Mouse (Mus musculus): ENCODE measurements at regions not wholly inside any gene's neighbourhood (a gene's known extent, or its start where the extent isn't known, plus 50 kb on each side); places are given as distances from the start of the nearest gene placed in this dataset.

GRCm38 (mm10) chr5:118316310-118317017 lies 71.4 kb downstream of the 2410131K14Rik start:
- POLR2A ChIA-PET = interaction anchor here in 3 of 4 experiments (0.6 to 1.7 kb wide), 9 partner anchors 13 to 1526 kb away, joined by 3 to 5 read pairs (median 3); no protein-coding TSS in a partner anchor

GRCm38 (mm10) chr5:118318073-118318472 lies 73.0 kb downstream of the 2410131K14Rik start:
- ChIA-PET POLR2A (interaction anchor here (0.6 to 2.0 kb wide), 19 partner anchors 8 to 159 kb away, joined by 3 to 9 read pairs (median 4); no protein-coding TSS in a partner anchor), CTCF (interaction anchor here (0.5 to 3.2 kb wide), 49 partner anchors 8 to 1879 kb away, joined by 3 to 18 read pairs (median 4); no protein-coding TSS in a partner anchor)

More at GRCm38 (mm10) chr5:118316310-118317017, 71.4 kb downstream of the 2410131K14Rik start:
- CTCF ChIA-PET = interaction anchor here in 3 of 4 experiments (0.6 to 3.2 kb wide), 7 partner anchors 9 to 450 kb away, joined by 3 to 10 read pairs (median 3); no protein-coding TSS in a partner anchor

- CTCF ChIA-PET = interaction anchor here (0.6 to 3.2 kb wide), 43 partner anchors 8 to 1347 kb away, joined by 3 to 18 read pairs (median 3); no protein-coding TSS in a partner anchor
Measured at GRCm38 (mm10) chr5:118318883-118319282, 73.9 kb downstream of the 2410131K14Rik start.

GRCm38 (mm10) chr5:118321719-118322455 lies 76.9 kb downstream of the 2410131K14Rik start:
- POLR2A ChIA-PET = interaction anchor here (0.7 to 1.4 kb wide), 9 partner anchors 9 to 627 kb away, joined by 3 to 8 read pairs (median 3); no protein-coding TSS in a partner anchor
- CTCF ChIA-PET = interaction anchor here in 1 of 4 experiments (0.7 kb wide), 2 partner anchors 19 to 111 kb away, joined by 3 to 4 read pairs; no protein-coding TSS in a partner anchor

More at GRCm38 (mm10) chr5:118318883-118319282, 73.9 kb downstream of the 2410131K14Rik start:
- POLR2A ChIA-PET = interaction anchor here in 3 of 4 experiments (0.6 to 2.0 kb wide), 15 partner anchors 9 to 411 kb away, joined by 3 to 9 read pairs (median 4); no protein-coding TSS in a partner anchor

GRCm38 (mm10) chr5:118323151-118323550 lies 78.1 kb downstream of the 2410131K14Rik start:
- CTCF ChIA-PET = interaction anchor here in 1 of 4 experiments (0.6 kb wide), 1 partner anchor 50 kb away, joined by 3 read pairs; no protein-coding TSS in a partner anchor
- POLR2A ChIA-PET = interaction anchor here in 1 of 4 experiments (0.9 kb wide), 1 partner anchor 9 kb away, joined by 6 read pairs; no protein-coding TSS in a partner anchor

GRCm38 (mm10) chr5:118326837-118327541 lies 82.0 kb downstream of the 2410131K14Rik start:
- ChIA-PET CTCF (interaction anchor here in 2 of 4 experiments (0.6 to 2.3 kb wide), 6 partner anchors 9 to 811 kb away, joined by 3 to 11 read pairs (median 3); no protein-coding TSS in a partner anchor), POLR2A (interaction anchor here in 2 of 4 experiments (0.6 to 2.2 kb wide), 10 partner anchors 11 to 491 kb away, joined by 3 to 7 read pairs (median 5); no protein-coding TSS in a partner anchor)

- ChIA-PET CTCF (interaction anchor here in 3 of 4 experiments (0.6 to 2.3 kb wide), 6 partner anchors 10 to 812 kb away, joined by 3 to 18 read pairs (median 6); no protein-coding TSS in a partner anchor), POLR2A (interaction anchor here (0.5 to 2.2 kb wide), 20 partner anchors 10 to 490 kb away, joined by 3 to 6 read pairs (median 4); no protein-coding TSS in a partner anchor)
Measured at GRCm38 (mm10) chr5:118327961-118328712, 83.1 kb downstream of the 2410131K14Rik start.

GRCm38 (mm10) chr5:118329143-118329542 lies 84.1 kb downstream of the 2410131K14Rik start:
- CTCF ChIA-PET = interaction anchor here in 1 of 4 experiments (0.5 to 2.3 kb wide), 2 partner anchors 11 to 31 kb away, joined by 3 to 11 read pairs; no protein-coding TSS in a partner anchor
- POLR2A ChIA-PET = interaction anchor here in 2 of 4 experiments (0.9 to 2.2 kb wide), 5 partner anchors 11 to 259 kb away, joined by 3 to 4 read pairs (median 3); no protein-coding TSS in a partner anchor

GRCm38 (mm10) chr5:118331286-118331607 lies 86.2 kb downstream of the 2410131K14Rik start:
- CTCF ChIA-PET = interaction anchor here in 3 of 4 experiments (0.5 to 2.5 kb wide), 12 partner anchors 12 to 406 kb away, joined by 3 to 18 read pairs (median 4); no protein-coding TSS in a partner anchor
- POLR2A ChIA-PET = interaction anchor here (0.5 to 1.5 kb wide), 10 partner anchors 8 to 115 kb away, joined by 3 to 6 read pairs (median 3); no protein-coding TSS in a partner anchor

- POLR2A ChIA-PET = interaction anchor here (0.5 to 1.5 kb wide), 15 partner anchors 8 to 430 kb away, joined by 3 to 8 read pairs (median 4); no protein-coding TSS in a partner anchor
- CTCF ChIA-PET = interaction anchor here (0.5 to 2.5 kb wide), 29 partner anchors 11 to 1080 kb away, joined by 3 to 18 read pairs (median 3); no protein-coding TSS in a partner anchor
Measured at GRCm38 (mm10) chr5:118331608-118332394, 86.8 kb downstream of the 2410131K14Rik start.

GRCm38 (mm10) chr5:118334054-118334453 lies 89.0 kb downstream of the 2410131K14Rik start:
- ChIA-PET POLR2A (interaction anchor here in 2 of 4 experiments (1.0 to 1.2 kb wide), 2 partner anchors 9 to 26 kb away, joined by 3 to 4 read pairs; no protein-coding TSS in a partner anchor), CTCF (interaction anchor here in 2 of 4 experiments (0.7 kb wide), 2 partner anchors 55 to 387 kb away, joined by 4 to 5 read pairs; no protein-coding TSS in a partner anchor)

GRCm38 (mm10) chr5:118338186-118338585 lies 93.2 kb downstream of the 2410131K14Rik start:
- CTCF ChIA-PET = interaction anchor here in 2 of 4 experiments (0.6 to 1.0 kb wide), 2 partner anchors 20 to 332 kb away, joined by 3 read pairs; no protein-coding TSS in a partner anchor
- POLR2A ChIA-PET = interaction anchor here in 1 of 4 experiments (0.8 kb wide), 1 partner anchor 12 kb away, joined by 3 read pairs; no protein-coding TSS in a partner anchor

GRCm38 (mm10) chr5:118339676-118340661 lies 94.9 kb downstream of the 2410131K14Rik start:
- ChIA-PET POLR2A (interaction anchor here (0.5 to 1.2 kb wide), 8 partner anchors 13 to 504 kb away, joined by 3 to 14 read pairs (median 4); no protein-coding TSS in a partner anchor), CTCF (interaction anchor here in 3 of 4 experiments (0.5 to 0.7 kb wide), 5 partner anchors 18 to 984 kb away, joined by 3 to 6 read pairs (median 4); no protein-coding TSS in a partner anchor)
